Mouse (Mus musculus): ENCODE results near the gene Chtop.
A peak's percentile ranks its signal among the peaks of the same experiment; 100 is the strongest.

The Chtop gene

GRCm38 (mm10) chr3:90508950-90509746, at the start of gene Chtop:
Chtop (minus strand) TSS chr3:90509498.
- peak; percentile 99 to 100 for DNase-seq

DNA sequence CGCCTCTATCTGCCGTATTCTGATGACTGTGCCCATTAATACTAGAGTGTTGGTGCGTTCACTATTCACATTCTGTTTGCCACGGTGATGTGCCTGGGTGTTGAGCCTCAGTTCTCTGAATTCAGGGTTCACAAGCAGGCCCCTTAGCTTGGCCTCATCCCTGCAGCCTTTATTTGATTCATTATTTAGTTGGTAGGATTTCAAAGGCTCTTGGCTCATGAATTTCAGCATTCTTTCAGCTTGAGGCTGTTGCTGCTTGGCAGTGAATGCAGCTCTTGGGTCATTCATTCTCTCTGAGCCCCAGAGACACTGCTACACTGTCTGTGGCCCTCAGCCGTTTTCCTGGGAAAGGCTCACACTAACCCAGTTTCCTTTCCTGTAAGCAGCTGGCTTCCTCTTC, 46.7 kb upstream of the Chtop start:
- DNase-seq: no peak

DNA sequence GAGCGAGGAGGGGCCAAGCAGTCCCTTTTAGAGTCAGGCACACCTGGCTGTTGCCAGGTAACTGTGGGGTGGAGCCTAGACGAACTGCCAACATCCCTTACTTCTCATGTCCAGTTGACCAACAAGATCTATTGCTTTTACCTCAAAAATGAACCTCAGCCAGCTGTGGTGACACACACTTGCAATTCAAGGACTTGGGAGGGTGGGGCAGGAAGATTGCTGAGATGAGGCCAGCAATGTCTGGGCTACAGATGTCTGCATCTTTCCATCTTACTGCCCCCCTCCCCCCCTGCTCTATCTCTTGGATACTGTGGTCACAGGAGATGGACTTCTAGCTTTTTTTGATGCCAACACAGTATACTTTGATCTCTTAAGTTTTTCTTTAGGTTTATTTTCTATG, 42.9 kb upstream of the Chtop start:
- no peak for DNase-seq

GRCm38 (mm10) chr3:90550421-90550790, 41.1 kb upstream of the Chtop start:
- DNase-seq: no peak

DNA sequence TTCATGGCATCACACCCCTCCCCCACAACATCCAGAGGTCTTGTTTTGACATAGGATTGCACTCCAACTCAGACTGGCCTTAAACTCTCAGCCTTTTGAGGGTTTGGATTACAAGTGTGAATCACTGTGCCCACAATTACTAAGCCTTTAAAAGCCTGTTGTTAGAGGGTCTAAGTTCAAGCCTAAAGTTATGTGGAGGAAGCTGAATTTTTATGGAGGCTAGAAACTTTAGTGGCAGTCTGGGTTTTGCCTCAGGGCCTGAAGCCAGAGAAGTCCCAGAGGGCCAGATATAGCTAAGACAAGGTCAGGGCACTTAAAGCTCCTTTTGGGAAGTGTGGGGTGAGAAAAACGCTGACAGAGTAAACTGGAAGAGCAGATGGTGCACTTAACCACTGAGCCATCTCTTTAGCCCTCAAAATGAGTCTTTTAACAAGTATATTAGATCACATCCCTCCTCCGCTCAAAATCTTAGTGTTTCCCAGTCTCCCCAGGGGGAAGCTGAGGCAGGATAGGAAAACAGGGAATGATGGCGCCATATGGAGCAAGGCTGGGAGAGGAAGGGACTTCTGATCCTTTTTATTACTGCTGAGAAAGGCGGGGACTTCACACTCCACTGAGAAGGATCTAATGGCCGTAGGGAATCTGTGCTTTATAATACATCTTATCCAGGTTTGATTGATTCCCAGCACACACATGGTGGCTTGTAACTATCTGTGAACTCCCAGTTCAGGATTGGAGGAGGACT, 40.5 kb upstream of the Chtop start:
- DNase-seq: no peak

DNA sequence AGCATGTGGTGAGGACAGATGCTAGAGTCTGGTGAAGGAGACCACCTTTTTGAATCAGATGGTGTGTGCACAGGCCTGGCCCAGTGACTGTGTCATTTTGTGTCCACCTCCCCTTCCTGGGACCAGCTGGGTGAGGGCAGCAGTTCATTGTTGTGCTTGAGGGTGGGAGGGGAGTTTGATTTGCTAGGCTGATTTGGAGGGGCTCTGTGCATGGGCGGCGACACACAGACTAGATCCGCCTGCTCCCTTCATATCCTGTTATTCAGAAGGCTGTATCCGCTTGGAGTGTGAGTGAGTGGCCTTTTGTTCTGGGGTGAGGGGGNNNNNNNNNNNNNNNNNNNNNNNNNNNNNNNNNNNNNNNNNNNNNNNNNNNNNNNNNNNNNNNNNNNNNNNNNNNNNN, 31.6 kb upstream of the Chtop start:
- no peak for DNase-seq

DNA sequence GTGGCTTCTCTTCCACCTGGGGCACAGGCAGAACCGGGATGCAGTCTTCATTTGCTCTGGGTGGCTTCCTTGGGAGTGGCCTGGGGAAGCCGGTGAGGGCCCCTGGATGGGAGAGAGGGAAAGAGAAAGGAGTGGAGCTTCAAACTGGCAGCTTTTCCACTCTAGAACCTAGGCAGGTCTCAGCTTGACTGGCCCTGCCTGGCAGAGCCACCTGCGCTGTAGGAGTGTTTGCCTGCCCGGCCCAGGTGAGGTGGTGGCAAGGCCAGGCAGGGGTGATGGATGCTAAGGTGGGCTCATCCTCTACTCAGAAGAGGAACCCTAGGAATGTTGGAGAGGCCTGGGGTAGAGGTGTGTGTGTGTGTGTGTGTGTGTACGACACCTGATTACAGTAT, 28.6 kb upstream of the Chtop start:
- DNase-seq: no peak

GRCm38 (mm10) chr3:90537141-90537904, 28.0 kb upstream of the Chtop start, which contains the start of gene S100a16:
S100a16 (plus strand) TSS chr3:90537254.
- peak; percentile 57 to 64 for DNase-seq

DNA sequence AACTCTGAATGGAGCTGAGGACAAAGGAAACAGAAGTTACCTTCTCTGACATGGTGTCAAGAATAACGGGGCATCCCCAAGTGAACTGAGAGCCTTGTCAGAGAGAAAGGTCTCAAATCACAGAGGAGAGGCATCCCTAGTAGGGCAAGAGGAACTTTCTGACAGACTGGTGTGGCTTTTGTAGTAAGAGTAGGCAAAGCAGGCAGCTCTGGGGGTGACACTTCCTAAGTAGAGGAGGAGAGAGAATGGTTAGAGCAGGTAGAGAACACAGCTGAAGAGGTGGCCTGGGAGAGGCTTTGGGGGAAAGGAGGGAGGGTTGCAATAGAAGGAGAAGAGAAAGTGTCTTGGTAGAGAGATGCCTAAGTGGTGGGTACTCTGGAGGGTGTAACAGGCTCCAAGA, 26.1 kb upstream of the Chtop start:
- no peak for DNase-seq

DNA sequence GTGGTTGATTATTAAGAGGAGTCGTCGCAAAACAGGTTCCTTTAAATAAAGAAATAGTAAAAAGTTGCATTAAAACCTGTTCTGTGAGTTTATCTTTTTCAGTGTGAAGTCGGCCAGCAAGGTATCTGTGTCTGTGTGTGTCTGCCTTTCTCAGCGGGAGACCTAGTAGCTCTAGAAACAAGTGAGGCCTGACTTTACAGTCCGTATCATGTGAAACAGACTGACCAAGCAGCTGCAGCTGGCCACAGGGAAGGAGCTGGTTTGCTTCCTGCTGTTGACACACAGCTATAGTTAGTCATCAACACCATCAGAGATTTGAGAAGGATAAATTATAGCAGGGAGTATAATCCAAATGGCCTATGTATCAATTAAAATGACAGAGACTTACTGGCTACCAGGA, 22.4 kb upstream of the Chtop start:
- no peak for DNase-seq

DNA sequence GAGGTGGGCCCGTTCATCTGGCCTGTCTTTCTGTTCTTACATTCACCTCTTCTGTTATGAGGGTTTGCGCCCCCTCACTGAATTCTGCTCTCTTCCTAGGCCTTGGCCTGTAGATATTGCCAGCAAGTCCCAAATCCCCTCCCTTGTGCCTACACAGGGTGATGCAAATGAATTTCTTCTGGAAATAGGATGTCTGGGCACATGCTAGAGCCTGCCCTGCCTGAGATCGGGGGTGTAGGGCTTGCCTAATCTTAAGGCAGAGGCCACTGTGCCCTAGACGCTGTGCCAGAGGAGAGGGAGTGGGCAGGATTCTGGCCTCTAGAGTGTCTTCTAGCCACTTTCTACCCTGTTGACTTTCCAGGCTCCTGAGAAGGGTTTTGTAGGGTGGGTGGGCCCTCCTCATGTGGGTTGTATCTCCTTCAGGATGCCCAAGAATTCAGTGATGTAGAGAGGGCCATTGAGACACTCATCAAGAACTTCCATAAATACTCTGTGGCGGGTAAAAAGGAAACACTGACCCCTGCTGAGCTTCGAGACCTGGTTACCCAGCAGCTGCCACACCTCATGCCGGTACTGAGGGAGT, 18.1 kb upstream of the Chtop start:
- no peak for DNase-seq

DNA sequence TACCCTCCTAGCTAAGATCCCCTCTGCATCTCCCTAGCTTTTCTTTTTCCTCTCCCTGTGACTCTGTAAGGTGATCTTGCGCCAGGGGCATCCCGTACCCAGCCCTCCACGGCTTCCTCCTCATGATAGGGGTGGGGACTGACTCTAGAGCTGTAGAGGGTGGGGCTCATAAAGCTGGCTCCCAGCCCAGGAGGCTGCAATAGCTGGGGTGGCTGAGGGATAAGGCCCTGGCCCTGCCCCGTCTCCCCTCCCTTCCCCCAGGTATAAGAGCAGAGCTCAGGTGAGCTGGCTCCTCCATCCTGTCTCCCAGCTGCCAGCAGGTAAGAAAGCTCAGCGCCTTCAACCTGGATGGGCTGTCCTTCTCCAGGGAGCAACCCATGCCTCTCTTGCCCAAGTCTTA, 17.3 kb upstream of the Chtop start, which contains the start of gene S100a14:
Gene S100a14 (plus strand): TSS at position 277 of the 400 bp plus-strand sequence.
- DNase-seq: no peak

- no peak for DNase-seq
Observed at GRCm38 (mm10) chr3:90526076-90526475, 16.8 kb upstream of the Chtop start.

DNA sequence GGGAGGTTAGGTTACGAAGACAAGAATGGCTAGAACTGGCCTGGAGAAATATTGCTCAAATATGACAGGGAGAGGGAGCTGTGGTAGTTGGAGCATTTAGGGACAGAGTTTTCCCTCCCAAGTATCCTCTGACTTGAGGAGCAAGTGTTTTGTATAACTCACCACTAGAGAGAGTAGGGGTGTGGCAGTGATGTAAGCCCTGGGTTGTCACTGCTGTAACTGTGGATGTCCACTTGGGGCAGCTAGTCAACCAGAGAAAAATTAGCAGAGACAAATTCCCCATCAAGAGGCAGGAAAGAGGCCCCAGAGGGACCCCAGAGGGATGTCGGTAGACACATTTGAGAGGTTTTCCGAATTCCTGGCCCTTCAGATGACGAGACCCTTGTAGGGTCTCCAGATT, 16.1 kb upstream of the Chtop start:
- DNase-seq: no peak

DNA sequence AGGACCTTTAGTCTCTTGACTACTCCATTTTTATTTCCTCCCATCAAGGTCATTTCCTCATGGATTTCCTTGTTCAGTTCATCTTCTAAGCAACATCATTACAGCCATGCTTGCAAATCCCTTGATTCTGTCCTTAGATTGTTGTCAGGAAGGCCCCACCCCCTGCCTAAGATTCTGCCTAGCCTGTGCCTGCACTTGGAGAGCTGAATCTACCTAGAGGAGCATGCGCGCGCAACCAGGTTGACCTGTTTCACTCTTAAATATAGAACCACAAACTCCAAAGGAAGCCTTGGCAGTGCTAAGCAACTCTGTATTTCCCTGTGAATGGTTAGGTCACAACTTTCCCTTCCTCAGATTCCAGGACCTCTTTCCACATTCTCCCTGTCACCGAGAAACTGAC, 8.4 kb upstream of the Chtop start:
- DNase-seq: no peak

DNA sequence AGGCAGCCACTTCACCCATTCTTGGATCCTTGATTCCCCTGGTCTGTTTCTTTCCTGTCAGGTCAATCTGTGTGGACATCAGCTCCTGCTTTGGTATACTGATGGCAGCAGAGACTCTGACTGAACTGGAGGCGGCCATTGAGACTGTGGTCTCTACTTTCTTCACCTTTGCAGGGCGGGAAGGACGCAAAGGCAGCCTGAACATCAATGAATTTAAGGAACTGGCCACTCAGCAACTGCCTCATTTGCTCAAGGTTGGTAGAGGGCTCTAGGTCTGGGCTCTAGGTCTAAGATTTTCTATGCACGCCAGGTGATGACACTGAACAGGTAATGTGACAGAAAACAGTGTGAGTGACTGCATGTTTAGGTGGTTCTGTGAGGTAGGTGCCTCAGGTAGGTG, 6.5 kb upstream of the Chtop start:
- no peak for DNase-seq

DNA sequence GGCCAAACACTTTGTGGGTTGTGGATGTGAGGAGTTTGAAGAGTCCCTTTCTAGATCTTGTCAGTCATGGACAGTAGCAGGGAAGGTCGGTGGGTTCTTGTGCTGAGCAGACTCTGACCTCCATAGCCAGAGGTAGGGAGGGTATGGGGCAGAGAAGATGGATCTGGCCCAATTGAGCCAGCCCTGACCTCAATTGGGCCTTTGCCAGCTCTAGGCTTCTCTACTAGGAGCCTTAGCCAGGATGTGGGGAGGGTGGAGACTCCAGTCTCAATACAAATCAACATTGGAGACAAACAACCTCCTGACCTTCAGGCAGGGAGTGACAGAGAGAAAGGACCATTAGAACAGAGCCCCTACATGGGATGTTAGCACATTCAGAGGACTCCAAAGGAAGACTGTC, 5.9 kb upstream of the Chtop start:
- no peak for DNase-seq

- no peak for DNase-seq
Observed at GRCm38 (mm10) chr3:90514691-90515090, 5.4 kb upstream of the Chtop start.

DNA sequence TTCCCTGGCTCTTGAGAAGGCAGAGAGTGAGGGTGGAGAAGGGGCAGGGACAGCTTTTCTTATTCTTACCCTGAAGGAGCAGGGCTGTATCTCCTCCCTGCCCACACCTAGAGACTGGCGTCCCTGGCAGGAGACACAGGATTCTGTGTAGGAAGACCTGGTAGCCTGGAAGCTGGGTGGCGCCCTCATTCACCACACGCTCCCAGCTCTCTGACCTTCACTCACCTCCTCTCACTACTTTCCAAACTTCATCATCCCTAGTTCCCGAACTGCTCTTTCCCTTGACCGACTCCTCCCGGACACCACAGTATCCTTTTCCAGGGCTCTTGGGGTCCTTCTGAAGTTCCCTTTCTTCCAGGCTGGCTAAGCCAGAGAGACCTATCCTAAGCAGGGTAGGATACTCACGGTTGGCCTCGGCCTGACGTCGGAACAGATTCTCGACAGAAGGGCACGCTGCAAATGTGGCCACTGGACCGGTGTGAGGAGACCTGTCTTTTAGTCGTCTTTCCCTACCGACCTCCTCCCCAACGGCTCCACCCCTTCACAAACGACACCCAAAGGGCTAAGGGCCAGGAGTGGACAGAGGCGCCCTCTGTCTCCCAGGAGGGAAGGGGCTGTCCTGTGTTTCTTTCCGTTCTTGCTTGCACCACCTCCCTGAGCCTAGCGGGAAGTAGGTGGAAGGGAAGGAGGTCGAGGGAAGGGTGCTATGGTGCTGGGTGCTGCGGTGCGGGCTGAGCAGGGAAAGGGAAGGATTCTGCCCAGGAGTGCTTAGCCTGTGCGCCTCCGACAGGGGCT, 4.7 kb upstream of the Chtop start, which contains the start of the genes S100a1 and S100a13:
Gene S100a1 (minus strand): TSS at position 597 of the 795 bp plus-strand sequence.
Gene S100a13 (plus strand): TSS at position 640 of the 795 bp plus-strand sequence.
- DNase-seq: peak in 1 of 2 experiments; percentile 27

GRCm38 (mm10) chr3:90512948-90513642, 3.8 kb upstream of the Chtop start:
- no peak for DNase-seq

DNA sequence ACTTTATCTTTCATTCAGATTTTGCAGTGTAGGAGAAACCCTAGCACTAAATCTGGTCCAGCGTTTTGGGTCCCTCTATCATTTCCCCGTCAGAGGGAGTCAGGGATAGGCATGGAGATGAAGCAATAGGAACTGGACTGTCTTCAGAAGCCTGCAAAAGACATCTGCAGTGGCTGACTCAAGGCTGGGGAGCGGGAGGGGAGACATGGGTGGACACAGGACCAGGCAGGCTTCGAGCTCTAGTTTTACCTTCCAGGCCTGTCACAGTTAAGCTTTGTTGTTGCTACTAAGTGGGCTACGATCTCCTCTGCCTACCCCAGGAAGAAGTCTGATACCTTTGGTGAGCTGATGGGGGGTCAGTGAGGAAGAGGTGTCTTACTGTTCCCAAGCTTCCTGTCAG, 3.0 kb upstream of the Chtop start:
- no peak for DNase-seq
